ENCODE assay signal across 14 mouse cellular contexts in the genomic region with DNA sequence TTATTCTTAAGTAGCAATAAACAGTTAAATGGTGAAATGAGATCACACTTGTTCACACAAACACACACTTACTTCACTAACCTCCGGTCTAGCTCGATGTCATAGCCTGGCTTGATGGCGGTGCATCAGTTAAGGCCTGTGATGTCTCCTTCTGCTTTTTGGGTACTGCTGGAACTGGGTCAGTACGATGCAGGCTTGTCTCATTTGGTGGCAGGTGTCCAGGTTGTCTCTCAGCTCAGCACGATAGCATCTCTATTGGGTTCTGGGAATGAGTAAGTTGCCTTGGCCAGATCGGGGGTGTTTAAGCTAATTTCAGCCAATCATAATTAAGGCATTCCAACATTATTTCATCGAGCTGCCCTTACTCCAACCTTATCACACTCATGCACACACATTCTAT.
DNase-seq lines count a peak whose midpoint lies in the region.
"Had no signal": no experiment of that assay in that cellular context is flagged by ENCODE, and none has a peak within 500 bp of the region (broad histone marks: within the 10 kb centered on the region; RNA-seq: fewer than 3 reads in every experiment).

No protein-coding gene starts in this region.

- DNase-seq in cerebellum, adult 18-20 months = peak; percentile 1 to 4
- no peak for DNase-seq in cerebellum, adult 9-10 months
- peak; percentile 22 to 52 for DNase-seq in cerebellum, postnatal 14 days
- no peak for DNase-seq in cerebellum, postnatal 4 days (ENCODE audit: low spot score in 2 of 2)
- peak; percentile 44 for DNase-seq in brain, adult 2 months (ENCODE audit: low read depth, low spot score)
- no peak for DNase-seq in right cerebral cortex, postnatal 25 days
- DNase-seq: adrenal gland, postnatal 14 days; B cell, adult 2 months; gastrocnemius, postnatal 25 days; heart, adult 18-20 months; heart, postnatal 10 days; heart, postnatal 36 days; kidney, adult 11 months; kidney, adult 8-10 months had no signal

Comparison
In these comparisons a context has a peak if more than half of its experiments do, and no peak if none do; other contexts are left out.
1. DNase-seq: peak in cerebellum, adult 18-20 months (2 of 2), cerebellum, postnatal 14 days (2 of 2) and brain, adult 2 months (single experiment); none in cerebellum, adult 9-10 months (single experiment), cerebellum, postnatal 4 days (0 of 2) and right cerebral cortex, postnatal 25 days (single experiment).